Mouse (Mus musculus): ENCODE measurements around the gene Ctsz. TPM values are rescaled to one million over a fixed set of nuclear protein-coding genes. Genes with fewer than 3 reads are reported as not detected.

The Ctsz gene
- polyA plus RNA-seq, 1 experiment: 269 TPM

GRCm38 (mm10) chr2:174463789-174464523, 25.1 kb upstream of the Ctsz start, which contains the start of gene Atp5e:
Gene Atp5e (minus strand): TSS chr2:174464105.
- no peaks in the 10 kb centered on the region for H3K9me3 ChIP-seq
- TF ChIP-seq GATA1 (IDR thresholded peaks at IDR 0.05; ENCODE audit: borderline replicate concordance, low read length): no peak
- no peak for TF ChIP-seq FLI1 (IDR thresholded peaks at IDR 0.05; ENCODE audit: low read length)
- peaks cover 70% of the 10 kb centered on the region for H3K4me1 ChIP-seq
- no peaks in the 10 kb centered on the region for H3K27me3 ChIP-seq (replicated peaks)
- H3K4me3 ChIP-seq (replicated peaks): peak within 1 kb of the TSS; percentile 94
- peaks cover 81% of the 10 kb centered on the region for H3K36me3 ChIP-seq (replicated peaks; ENCODE audit: low read length)

- peaks cover 81% of the 10 kb centered on the region for H3K36me3 ChIP-seq (replicated peaks; ENCODE audit: low read length)
- peak overlapping the region; percentile 94 for H3K4me3 ChIP-seq (replicated peaks)
- peaks cover 70% of the 10 kb centered on the region for H3K4me1 ChIP-seq
- H3K9me3 ChIP-seq: no peaks in the 10 kb centered on the region
- TF ChIP-seq GATA1 (IDR thresholded peaks at IDR 0.05; ENCODE audit: borderline replicate concordance, low read length) (no peak), FLI1 (IDR thresholded peaks at IDR 0.05; ENCODE audit: low read length) (no peak)
- H3K27me3 ChIP-seq (replicated peaks): no peaks in the 10 kb centered on the region
These were observed 24.5 kb upstream of the Ctsz start for GRCm38 (mm10) chr2:174463370-174463769.

GRCm38 (mm10) chr2:174459365-174459764, 20.5 kb upstream of the Ctsz start:
- H3K36me3 ChIP-seq (replicated peaks; ENCODE audit: low read length): peaks cover 83% of the 10 kb centered on the region

GRCm38 (mm10) chr2:174453681-174454080, 14.8 kb upstream of the Ctsz start:
- TF ChIP-seq GATA1 (IDR thresholded peaks at IDR 0.05; ENCODE audit: borderline replicate concordance, low read length): peak; percentile 66; the same call in 1 of the 3 replicates
- TF ChIP-seq FLI1 (IDR thresholded peaks at IDR 0.05; ENCODE audit: low read length): no peak
- Histone ChIP-seq H3K4me1 (peaks cover 85% of the 10 kb centered on the region), H3K4me3 (replicated peaks) (peak overlapping the region; percentile 91), H3K36me3 (replicated peaks; ENCODE audit: low read length) (peaks cover 67% of the 10 kb centered on the region), H3K27me3 (replicated peaks) (no peaks in the 10 kb centered on the region), H3K9me3 (no peaks in the 10 kb centered on the region)

More at GRCm38 (mm10) chr2:174459365-174459764, 20.5 kb upstream of the Ctsz start:
- Histone ChIP-seq H3K27me3 (replicated peaks) (no peaks in the 10 kb centered on the region), H3K9me3 (no peaks in the 10 kb centered on the region), H3K4me1 (peaks cover 80% of the 10 kb centered on the region), H3K4me3 (replicated peaks) (no peak overlapping the region)
- no peak for TF ChIP-seq GATA1 (IDR thresholded peaks at IDR 0.05; ENCODE audit: borderline replicate concordance, low read length)
- TF ChIP-seq FLI1 (IDR thresholded peaks at IDR 0.05; ENCODE audit: low read length): no peak

GRCm38 (mm10) chr2:174450353-174450752, 11.5 kb upstream of the Ctsz start, which contains the start of gene Tubb1:
Gene Tubb1 (plus strand): TSS chr2:174450695.
- TF ChIP-seq GATA1 (IDR thresholded peaks at IDR 0.05; ENCODE audit: borderline replicate concordance, low read length) (no peak), FLI1 (IDR thresholded peaks at IDR 0.05; ENCODE audit: low read length) (no peak)
- Histone ChIP-seq H3K4me3 (replicated peaks) (peak within 1 kb of the TSS; percentile 93), H3K36me3 (replicated peaks; ENCODE audit: low read length) (peaks cover 33% of the 10 kb centered on the region), H3K4me1 (peaks cover 87% of the 10 kb centered on the region), H3K27me3 (replicated peaks) (no peaks in the 10 kb centered on the region), H3K9me3 (no peaks in the 10 kb centered on the region)

- no peak overlapping the region for H3K4me3 ChIP-seq (replicated peaks)
- peaks cover 87% of the 10 kb centered on the region for H3K4me1 ChIP-seq
- H3K9me3 ChIP-seq: no peaks in the 10 kb centered on the region
- H3K36me3 ChIP-seq (replicated peaks; ENCODE audit: low read length): peaks cover 14% of the 10 kb centered on the region
- no peaks in the 10 kb centered on the region for H3K27me3 ChIP-seq (replicated peaks)
- TF ChIP-seq GATA1 (IDR thresholded peaks at IDR 0.05; ENCODE audit: borderline replicate concordance, low read length) (no peak), FLI1 (IDR thresholded peaks at IDR 0.05; ENCODE audit: low read length) (no peak)
These were observed 9.6 kb upstream of the Ctsz start for GRCm38 (mm10) chr2:174448405-174448804.

DNA sequence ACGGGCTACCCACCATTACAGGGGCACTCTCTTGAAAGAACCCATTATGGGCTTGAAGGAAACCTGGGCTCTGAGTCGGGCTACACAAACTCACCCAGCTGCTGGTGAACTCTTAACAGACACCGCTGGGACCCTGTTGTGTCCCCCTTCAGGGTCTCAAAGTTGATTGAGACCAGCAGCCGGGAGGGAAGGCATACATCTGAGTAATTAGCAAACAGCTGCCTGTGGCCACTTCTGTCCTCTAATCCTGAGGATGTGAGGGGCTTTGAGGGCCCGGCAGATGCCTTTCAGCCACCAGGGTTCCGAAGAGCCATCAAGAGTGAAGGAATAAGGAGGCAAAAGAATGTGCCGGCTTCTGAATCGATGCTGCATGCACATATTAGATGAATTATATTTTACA, 8.1 kb upstream of the Ctsz start:
- no peaks in the 10 kb centered on the region for H3K27me3 ChIP-seq (replicated peaks)
- no peak overlapping the region for H3K4me3 ChIP-seq (replicated peaks)
- peaks cover 91% of the 10 kb centered on the region for H3K4me1 ChIP-seq
- TF ChIP-seq GATA1 (IDR thresholded peaks at IDR 0.05; ENCODE audit: borderline replicate concordance, low read length) (no peak), FLI1 (IDR thresholded peaks at IDR 0.05; ENCODE audit: low read length) (no peak)
- H3K36me3 ChIP-seq (replicated peaks; ENCODE audit: low read length): peaks cover 3% of the 10 kb centered on the region
- no peaks in the 10 kb centered on the region for H3K9me3 ChIP-seq

DNA sequence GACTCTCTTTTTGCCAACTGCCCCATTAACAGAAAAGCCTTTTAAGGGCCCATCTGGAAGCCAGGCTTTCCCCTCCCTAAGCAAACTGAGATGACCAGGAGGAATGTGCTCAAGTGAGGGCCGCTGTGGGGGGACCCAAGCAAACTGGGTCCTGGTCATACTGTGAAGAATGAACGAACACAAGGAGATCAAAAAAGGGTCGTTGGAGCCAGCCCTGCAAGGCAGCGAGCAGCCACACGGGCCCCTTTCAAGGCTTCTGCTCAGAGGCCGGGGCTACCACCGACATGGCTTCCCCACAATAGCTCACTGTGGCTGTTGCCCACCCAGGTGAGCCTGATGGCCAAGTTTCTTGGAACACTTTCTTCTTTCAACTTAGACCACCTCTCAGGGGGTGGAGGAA, 7.7 kb upstream of the Ctsz start:
- no peak for TF ChIP-seq FLI1 (IDR thresholded peaks at IDR 0.05; ENCODE audit: low read length)
- no peak for TF ChIP-seq GATA1 (IDR thresholded peaks at IDR 0.05; ENCODE audit: borderline replicate concordance, low read length)
- peaks cover 92% of the 10 kb centered on the region for H3K4me1 ChIP-seq
- H3K4me3 ChIP-seq (replicated peaks): no peak overlapping the region
- H3K27me3 ChIP-seq (replicated peaks): no peaks in the 10 kb centered on the region
- no peaks in the 10 kb centered on the region for H3K9me3 ChIP-seq
- no peaks in the 10 kb centered on the region for H3K36me3 ChIP-seq (replicated peaks; ENCODE audit: low read length)

GRCm38 (mm10) chr2:174445018-174445417, 6.2 kb upstream of the Ctsz start:
- H3K4me3 ChIP-seq (replicated peaks): no peak overlapping the region
- no peaks in the 10 kb centered on the region for H3K27me3 ChIP-seq (replicated peaks)
- H3K4me1 ChIP-seq: peaks cover 91% of the 10 kb centered on the region
- no peak for TF ChIP-seq GATA1 (IDR thresholded peaks at IDR 0.05; ENCODE audit: borderline replicate concordance, low read length)
- no peaks in the 10 kb centered on the region for H3K9me3 ChIP-seq
- no peaks in the 10 kb centered on the region for H3K36me3 ChIP-seq (replicated peaks; ENCODE audit: low read length)

GRCm38 (mm10) chr2:174444359-174444758, 5.5 kb upstream of the Ctsz start:
- Histone ChIP-seq H3K27me3 (replicated peaks) (no peaks in the 10 kb centered on the region), H3K4me1 (peaks cover 91% of the 10 kb centered on the region), H3K4me3 (replicated peaks) (no peak overlapping the region), H3K9me3 (no peaks in the 10 kb centered on the region), H3K36me3 (replicated peaks; ENCODE audit: low read length) (no peaks in the 10 kb centered on the region)
- TF ChIP-seq GATA1 (IDR thresholded peaks at IDR 0.05; ENCODE audit: borderline replicate concordance, low read length) (no peak), FLI1 (IDR thresholded peaks at IDR 0.05; ENCODE audit: low read length) (no peak)

Measured in megakaryocyte, embryonic 14.5 days (primary cell).